Mouse (Mus musculus) heart, embryonic 15.5 days (tissue): ENCODE measurements at regions not wholly inside any gene's neighbourhood (a gene's known extent, or its start where the extent isn't known, plus 50 kb on each side); places are given as distances from the start of the nearest gene placed in this dataset.
A peak's percentile ranks its signal among the peaks of the same experiment; 100 is the strongest.
"Not testable (repeated sequence)": the region's sequence is repeated elsewhere in the genome, so short reads cannot be mapped to it uniquely, and the experiment has no call there.

Source experiments
- ATAC-seq: fragments of 200-750 bp; cut with Nextera tagmentation; replicated peaks from 2 replicates; pipeline ENCODE4 v1.8.0; 2017; ENCODE audit warnings: low read depth, moderate TSS enrichment; ENCODE audit not compliant: insufficient number of reproducible peaks, insufficient read depth, low FRiP score
- H3K27ac ChIP-seq: fragments of 300-500 bp; sonication (generic); 2 replicates; pipeline ENCODE4 v1.5.1; 2015; ENCODE audit warnings: mild to moderate bottlenecking, inconsistent platforms
- H3K27me3 ChIP-seq: fragments of 300-500 bp; sonication (generic); 2 replicates; pipeline ENCODE4 v1.6.1; 2015; ENCODE audit warnings: inconsistent platforms
- H3K36me3 ChIP-seq: fragments of 300-500 bp; sonication (generic); 2 replicates; pipeline ENCODE4 v1.6.1; 2015; ENCODE audit warnings: mild to moderate bottlenecking, inconsistent platforms
- H3K4me1 ChIP-seq: fragments of 300-500 bp; sonication (generic); replicated peaks from 2 replicates; pipeline ENCODE4 v1.6.1; 2015; ENCODE audit warnings: inconsistent platforms
- H3K4me2 ChIP-seq: fragments of 300-500 bp; sonication (generic); 2 replicates; pipeline ENCODE4 v1.6.1; 2015; ENCODE audit warnings: inconsistent platforms, mild to moderate bottlenecking, moderate library complexity
- H3K4me3 ChIP-seq: fragments of 300-500 bp; sonication (generic); 2 replicates; pipeline ENCODE4 v1.5.1; 2015; ENCODE audit warnings: mild to moderate bottlenecking, inconsistent platforms
- H3K9ac ChIP-seq: fragments of 300-500 bp; sonication (generic); 2 replicates; pipeline ENCODE4 v1.6.1; 2015; ENCODE audit warnings: mild to moderate bottlenecking, inconsistent platforms
- H3K9me3 ChIP-seq: fragments of 300-500 bp; sonication (generic); replicated peaks from 2 replicates; pipeline ENCODE4 v1.6.1; 2016; ENCODE audit warnings: inconsistent platforms
- WGBS: fragments of 180-500 bp; shearing (Covaris S2); methylation state at CpG from one replicate; pipeline ENCODE4 v1.1.7; 2015; ENCODE audit warnings: mixed read lengths; 5-methylcytosine and 5-hydroxymethylcytosine counted together

- Histone ChIP-seq H3K27me3 (no peaks in the 10 kb centered on the region), H3K36me3 (no peaks in the 10 kb centered on the region), H3K9ac (no peak overlapping the region), H3K9me3 (no peaks in the 10 kb centered on the region), H3K4me3 (no peak overlapping the region), H3K4me2 (no peak overlapping the region), H3K27ac (no peak overlapping the region), H3K4me1 (no peaks in the 10 kb centered on the region)
- 73% methylated on average over 8 of the region's 8 CpGs for WGBS
- no peak for ATAC-seq
Observed at GRCm38 (mm10) chr10:99320797-99321196, 57.8 kb downstream of the Dusp6 start.

- Histone ChIP-seq H3K4me2 (no peak overlapping the region), H3K36me3 (no peaks in the 10 kb centered on the region), H3K4me1 (no peaks in the 10 kb centered on the region), H3K4me3 (no peak overlapping the region), H3K9me3 (no peaks in the 10 kb centered on the region), H3K27me3 (no peaks in the 10 kb centered on the region), H3K9ac (no peak overlapping the region), H3K27ac (no peak overlapping the region)
- WGBS, result 81% methylated on average over 8 of the region's 8 CpGs
- ATAC-seq, result no peak
Observed at GRCm38 (mm10) chr10:99323358-99323757, 60.3 kb downstream of the Dusp6 start.

GRCm38 (mm10) chr10:99327501-99327900 lies 64.5 kb downstream of the Dusp6 start:
- Histone ChIP-seq H3K4me2 (no peak overlapping the region), H3K27ac (no peak overlapping the region), H3K4me3 (no peak overlapping the region), H3K9ac (no peak overlapping the region), H3K36me3 (no peaks in the 10 kb centered on the region), H3K27me3 (no peaks in the 10 kb centered on the region), H3K4me1 (no peaks in the 10 kb centered on the region), H3K9me3 (no peaks in the 10 kb centered on the region)
- WGBS, result 84% methylated on average over 2 of the region's 2 CpGs
- ATAC-seq, result no peak

- H3K4me2 ChIP-seq, result no peak overlapping the region
- no peak overlapping the region for H3K27ac ChIP-seq
- no peaks in the 10 kb centered on the region for H3K4me1 ChIP-seq
- no peaks in the 10 kb centered on the region for H3K27me3 ChIP-seq
- H3K9me3 ChIP-seq, result no peaks in the 10 kb centered on the region
- H3K9ac ChIP-seq, result no peak overlapping the region
- no peaks in the 10 kb centered on the region for H3K36me3 ChIP-seq
- 80% methylated on average over 8 of the region's 8 CpGs for WGBS
- H3K4me3 ChIP-seq, result no peak overlapping the region
- no peak for ATAC-seq
Observed at GRCm38 (mm10) chr10:99328568-99328967, 65.5 kb downstream of the Dusp6 start.

GRCm38 (mm10) chr10:99329469-99329868 lies 66.4 kb downstream of the Dusp6 start:
- 86% methylated on average over 6 of the region's 6 CpGs for WGBS
- H3K4me2 ChIP-seq, result no peak overlapping the region
- no peaks in the 10 kb centered on the region for H3K36me3 ChIP-seq
- no peak for ATAC-seq
- H3K9ac ChIP-seq, result no peak overlapping the region
- H3K4me1 ChIP-seq, result no peaks in the 10 kb centered on the region
- H3K4me3 ChIP-seq, result no peak overlapping the region
- H3K27ac ChIP-seq, result no peak overlapping the region
- no peaks in the 10 kb centered on the region for H3K9me3 ChIP-seq
- H3K27me3 ChIP-seq, result no peaks in the 10 kb centered on the region

GRCm38 (mm10) chr10:99330519-99330918 lies 67.5 kb downstream of the Dusp6 start:
- H3K9ac ChIP-seq, result no peak overlapping the region
- no peaks in the 10 kb centered on the region; the same call in 1 of the 2 replicates for H3K4me1 ChIP-seq
- H3K36me3 ChIP-seq, result no peaks in the 10 kb centered on the region
- no peaks in the 10 kb centered on the region for H3K27me3 ChIP-seq
- H3K4me3 ChIP-seq, result no peak overlapping the region
- WGBS, result 59% methylated on average over 7 of the region's 7 CpGs
- ATAC-seq, result no peak
- H3K9me3 ChIP-seq, result no peaks in the 10 kb centered on the region
- H3K4me2 ChIP-seq, result no peak overlapping the region
- no peak overlapping the region for H3K27ac ChIP-seq

- Histone ChIP-seq H3K4me3 (no peak overlapping the region), H3K4me2 (no peak overlapping the region), H3K36me3 (no peaks in the 10 kb centered on the region), H3K27me3 (no peaks in the 10 kb centered on the region), H3K4me1 (no peaks in the 10 kb centered on the region; the same call in 1 of the 2 replicates), H3K27ac (peak overlapping the region; percentile 37; the same call in 1 of the 2 replicates), H3K9me3 (no peaks in the 10 kb centered on the region), H3K9ac (no peak overlapping the region)
- no peak for ATAC-seq
- WGBS, result 58% methylated on average over 12 of the region's 12 CpGs
Observed at GRCm38 (mm10) chr10:99331876-99332275, 68.8 kb downstream of the Dusp6 start.

- ATAC-seq, result no peak
- H3K36me3 ChIP-seq, result no peaks in the 10 kb centered on the region
- 73% methylated on average over 5 of the region's 5 CpGs for WGBS
- H3K9ac ChIP-seq, result no peak overlapping the region
- H3K9me3 ChIP-seq, result no peaks in the 10 kb centered on the region
- no peak overlapping the region for H3K4me2 ChIP-seq
- H3K4me1 ChIP-seq, result no peaks in the 10 kb centered on the region; the same call in 1 of the 2 replicates
- H3K4me3 ChIP-seq, result no peak overlapping the region
- no peak overlapping the region for H3K27ac ChIP-seq
- no peaks in the 10 kb centered on the region for H3K27me3 ChIP-seq
Observed at GRCm38 (mm10) chr10:99333831-99334230, 70.8 kb downstream of the Dusp6 start.

- no peaks in the 10 kb centered on the region; the same call in 1 of the 2 replicates for H3K4me1 ChIP-seq
- H3K9me3 ChIP-seq, result no peaks in the 10 kb centered on the region
- WGBS, result 35% methylated on average over 4 of the region's 4 CpGs
- H3K4me3 ChIP-seq, result no peak overlapping the region
- no peak overlapping the region for H3K4me2 ChIP-seq
- H3K27me3 ChIP-seq, result no peaks in the 10 kb centered on the region
- no peaks in the 10 kb centered on the region for H3K36me3 ChIP-seq
- no peak overlapping the region for H3K9ac ChIP-seq
- ATAC-seq, result peak; percentile 75
- H3K27ac ChIP-seq, result peak overlapping the region; percentile 63
Observed at GRCm38 (mm10) chr10:99336091-99336490, 73.1 kb downstream of the Dusp6 start.

GRCm38 (mm10) chr10:99338790-99339189 lies 75.8 kb downstream of the Dusp6 start:
- not testable (repeated sequence) for H3K27ac ChIP-seq, H3K9ac ChIP-seq, H3K27me3 ChIP-seq, ATAC-seq, H3K36me3 ChIP-seq, H3K9me3 ChIP-seq, H3K4me3 ChIP-seq, H3K4me1 ChIP-seq, H3K4me2 ChIP-seq
- WGBS, result 92% methylated on average over 8 of the region's 11 CpGs

GRCm38 (mm10) chr10:99339291-99339912 lies 76.4 kb downstream of the Dusp6 start:
- 93% methylated on average over 13 of the region's 19 CpGs for WGBS

GRCm38 (mm10) chr10:99340057-99340456 lies 77.0 kb downstream of the Dusp6 start:
- H3K4me2 ChIP-seq, H3K4me3 ChIP-seq, H3K27me3 ChIP-seq, H3K9ac ChIP-seq, ATAC-seq, H3K27ac ChIP-seq, H3K4me1 ChIP-seq, H3K36me3 ChIP-seq, H3K9me3 ChIP-seq: not testable (repeated sequence)
- 97% methylated on average over 9 of the region's 25 CpGs for WGBS

More at GRCm38 (mm10) chr10:99339291-99339912, 76.4 kb downstream of the Dusp6 start:
- H3K4me3 ChIP-seq, H3K4me1 ChIP-seq, H3K4me2 ChIP-seq, H3K9me3 ChIP-seq, H3K9ac ChIP-seq, H3K27ac ChIP-seq, ATAC-seq, H3K36me3 ChIP-seq, H3K27me3 ChIP-seq: not testable (repeated sequence)
